Mouse (Mus musculus): ENCODE measurements around the gene Rnf31. TPM values are rescaled to one million over a fixed set of nuclear protein-coding genes. Genes with fewer than 3 reads are reported as not detected.

Rnf31 gene
- total RNA-seq, 4 experiments from 2014 or later = 31.4 to 46.1 (median 38.0) TPM

DNA sequence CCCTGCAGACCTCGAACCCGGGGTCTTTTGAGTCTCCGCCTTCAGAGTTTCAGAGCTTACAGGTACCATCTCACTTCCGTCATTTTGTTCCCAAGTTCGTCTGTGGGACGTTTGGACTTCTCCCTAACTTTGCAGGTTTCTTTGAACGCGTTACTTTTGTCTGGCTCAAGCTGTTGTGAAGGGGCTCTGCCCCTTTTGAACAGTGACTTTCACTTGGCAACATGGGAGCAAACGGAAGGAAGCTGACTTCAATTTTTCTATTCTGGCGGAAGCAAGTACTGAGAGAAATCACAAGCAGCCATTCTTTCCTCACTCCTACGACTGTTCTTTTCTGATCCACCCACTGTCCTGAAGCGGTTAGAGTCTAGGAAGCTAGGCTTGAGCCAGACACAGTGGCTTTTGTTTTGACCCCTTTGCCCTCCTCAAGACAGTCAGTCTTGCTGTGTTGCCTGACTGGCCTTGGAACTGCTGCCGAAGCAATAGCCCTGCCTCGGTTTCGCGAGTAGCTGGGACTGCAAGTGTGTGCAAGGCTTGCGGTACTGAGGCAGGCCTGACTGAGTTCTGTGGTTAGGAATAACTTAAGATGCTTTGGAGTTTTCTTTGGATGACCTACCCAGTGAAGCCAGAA is 52.9 kb downstream of the Rnf31 start:
- DNase-seq (ENCODE audit: low spot score in 2 of 2) = no peak

DNA sequence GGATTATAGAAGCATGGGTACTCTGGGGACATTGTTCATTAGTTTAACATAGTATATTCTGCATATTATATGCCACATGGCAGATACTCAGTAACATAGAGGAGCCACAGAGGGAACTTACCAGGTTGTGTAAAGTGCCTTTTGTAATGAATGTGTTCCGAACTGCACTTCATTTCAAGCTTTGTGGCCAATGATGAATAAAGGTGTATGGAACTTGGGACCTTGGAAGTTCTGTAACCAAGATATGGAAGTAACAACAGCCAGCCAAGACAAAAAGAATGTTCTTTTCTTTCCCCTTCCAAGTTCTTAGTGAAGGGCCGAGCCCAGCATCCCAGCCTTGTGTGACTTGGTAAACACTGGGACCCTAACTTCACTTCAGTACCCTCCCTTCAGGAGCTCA is 58.4 kb downstream of the Rnf31 start, which contains the start of gene Tssk4:
Tssk4 (plus strand) TSS at position 301 of the 400 bp plus-strand sequence.
- no peak for DNase-seq (ENCODE audit: low spot score in 2 of 2)

DNA sequence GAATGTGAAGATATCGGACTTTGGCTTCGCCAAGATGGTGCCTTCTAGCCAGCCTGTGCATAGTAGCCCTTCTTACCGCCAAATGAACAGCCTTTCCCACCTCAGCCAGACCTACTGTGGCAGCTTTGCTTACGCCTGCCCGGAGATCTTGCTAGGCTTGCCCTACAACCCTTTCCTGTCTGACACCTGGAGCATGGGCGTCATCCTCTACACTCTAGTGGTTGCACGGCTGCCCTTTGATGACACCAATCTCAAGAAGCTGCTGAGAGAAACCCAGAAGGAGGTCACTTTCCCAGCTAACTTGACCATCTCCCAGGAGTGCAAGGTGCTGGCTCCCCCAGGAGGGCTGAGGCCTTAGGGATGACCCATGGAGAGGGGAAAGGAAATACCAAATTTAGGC is 60.0 kb downstream of the Rnf31 start:
- no peak for DNase-seq (ENCODE audit: low spot score in 2 of 2)

Other genes with a start within 250 kb of the Rnf31 start
- 10 to 100 TPM; 17.2 to 28.5 (median 20.8) TPM for gene Dhrs4, start 113.0 kb upstream of the Rnf31 start, total RNA-seq (2022)
- 10 to 100 TPM; 39.6 to 50.3 (median 42.5) TPM for gene Carmil3, start 101.1 kb upstream of the Rnf31 start, total RNA-seq (2022)
- 100 to 1,000 TPM; 151 to 192 (median 180) TPM for gene Cpne6, start 81.3 kb upstream of the Rnf31 start, total RNA-seq (2022)
- under 1 TPM; 0.46 to 0.82 (median 0.69) TPM for gene Nrl, start 66.7 kb upstream of the Rnf31 start, total RNA-seq (2022)
- gene Pck2, start 51.4 kb upstream of the Rnf31 start, total RNA-seq (2022) = 10 to 100 TPM; 25.2 to 29.7 (median 27.7) TPM
- 10 to 100 TPM; 83.5 to 91.6 (median 85.1) TPM for gene Dcaf11, start 31.7 kb upstream of the Rnf31 start, total RNA-seq (2022)
- gene A730061H03Rik, start 31.3 kb upstream of the Rnf31 start, total RNA-seq (2022) = under 1 TPM in 2 of 4 experiments, not detected in 2; 0.84 to 0.98 TPM
- not detected for gene Fitm1, start 16.1 kb upstream of the Rnf31 start, total RNA-seq (2022)
- gene Psme1, start 13.6 kb upstream of the Rnf31 start, total RNA-seq (2022) = 10 to 100 TPM; 53.6 to 63.7 (median 58.8) TPM
- 10 to 100 TPM; 46.3 to 59.7 (median 50.8) TPM for gene Emc9, start 6.4 kb upstream of the Rnf31 start, total RNA-seq (2022)
- gene Psme2, start 595 bp upstream of the Rnf31 start, total RNA-seq (2022) = 10 to 100 TPM; 50.2 to 74.0 (median 51.3) TPM
- gene Irf9, start 11.9 kb downstream of the Rnf31 start, total RNA-seq (2022) = 10 to 100 TPM in 2 of 4 experiments, 1 to 10 TPM in 2; 7.5 to 15.2 (median 11.2) TPM
- gene Rec8, start 26.3 kb downstream of the Rnf31 start, total RNA-seq (2022) = 1 to 10 TPM; 1.5 to 4.9 (median 3.7) TPM
- 100 to 1,000 TPM; 122 to 146 (median 132) TPM for gene Ipo4, start 44.2 kb downstream of the Rnf31 start, total RNA-seq (2022)
- 1 to 10 TPM; 3.5 to 4.2 (median 4.0) TPM for gene Gm49378, start 46.2 kb downstream of the Rnf31 start, total RNA-seq (2022)
- 10 to 100 TPM; 37.5 to 45.6 (median 38.9) TPM for gene Tm9sf1, start 52.1 kb downstream of the Rnf31 start, total RNA-seq (2022)
- 1 to 10 TPM in 1 of 4 experiments, under 1 TPM in 3; 0.53 to 1.2 (median 0.89) TPM for gene Tssk4, start 58.5 kb downstream of the Rnf31 start, total RNA-seq (2022)
- 10 to 100 TPM; 40.7 to 48.1 (median 44.1) TPM for gene Mdp1, start 68.8 kb downstream of the Rnf31 start, total RNA-seq (2022)
- gene Gmpr2, start 80.2 kb downstream of the Rnf31 start, total RNA-seq (2022) = 10 to 100 TPM; 19.9 to 24.2 (median 22.4) TPM
- 100 to 1,000 TPM; 310 to 370 (median 342) TPM for gene Nedd8, start 80.4 kb downstream of the Rnf31 start, total RNA-seq (2022)
- 10 to 100 TPM; 16.3 to 18.2 (median 18.0) TPM for gene Tinf2, start 90.1 kb downstream of the Rnf31 start, total RNA-seq (2022)
- gene Tgm1, start 122.2 kb downstream of the Rnf31 start, total RNA-seq (2022) = 1 to 10 TPM in 2 of 4 experiments, not detected in 2; 1.1 to 1.4 TPM
- 10 to 100 TPM; 52.2 to 54.7 (median 54.0) TPM for gene Rabggta, start 130.6 kb downstream of the Rnf31 start, total RNA-seq (2022)
- gene Dhrs1, start 154.0 kb downstream of the Rnf31 start, total RNA-seq (2022) = 100 to 1,000 TPM in 2 of 4 experiments, 10 to 100 TPM in 2; 86.1 to 119 (median 97.8) TPM
- gene Nop9, start 154.0 kb downstream of the Rnf31 start, total RNA-seq (2022) = 10 to 100 TPM in 3 of 4 experiments, 1 to 10 TPM in 1; 9.7 to 11.8 (median 11.0) TPM
- gene Cideb, start 166.8 kb downstream of the Rnf31 start, total RNA-seq (2022) = 1 to 10 TPM; 1.5 to 3.1 (median 2.4) TPM
- gene Ltb4r2, start 169.7 kb downstream of the Rnf31 start, total RNA-seq (2022) = under 1 TPM; 0.21 to 0.28 (median 0.25) TPM
- under 1 TPM in 3 of 4 experiments, not detected in 1; 0.26 to 0.65 (median 0.53) TPM for gene Ltb4r1, start 174.3 kb downstream of the Rnf31 start, total RNA-seq (2022)
- 1 to 10 TPM; 3.3 to 6.2 (median 4.7) TPM for gene Adcy4, start 192.4 kb downstream of the Rnf31 start, total RNA-seq (2022)
- under 1 TPM in 2 of 4 experiments, not detected in 2; 0.73 to 0.98 TPM for gene Ripk3, start 197.2 kb downstream of the Rnf31 start, total RNA-seq (2022)
- 1 to 10 TPM; 1.0 to 2.7 (median 2.1) TPM for gene Nfatc4, start 231.4 kb downstream of the Rnf31 start, total RNA-seq (2022)

Data from left cerebral cortex, adult 8-10 months (tissue).